ENCODE assay signal across 26 mouse cellular contexts in the genomic region with DNA sequence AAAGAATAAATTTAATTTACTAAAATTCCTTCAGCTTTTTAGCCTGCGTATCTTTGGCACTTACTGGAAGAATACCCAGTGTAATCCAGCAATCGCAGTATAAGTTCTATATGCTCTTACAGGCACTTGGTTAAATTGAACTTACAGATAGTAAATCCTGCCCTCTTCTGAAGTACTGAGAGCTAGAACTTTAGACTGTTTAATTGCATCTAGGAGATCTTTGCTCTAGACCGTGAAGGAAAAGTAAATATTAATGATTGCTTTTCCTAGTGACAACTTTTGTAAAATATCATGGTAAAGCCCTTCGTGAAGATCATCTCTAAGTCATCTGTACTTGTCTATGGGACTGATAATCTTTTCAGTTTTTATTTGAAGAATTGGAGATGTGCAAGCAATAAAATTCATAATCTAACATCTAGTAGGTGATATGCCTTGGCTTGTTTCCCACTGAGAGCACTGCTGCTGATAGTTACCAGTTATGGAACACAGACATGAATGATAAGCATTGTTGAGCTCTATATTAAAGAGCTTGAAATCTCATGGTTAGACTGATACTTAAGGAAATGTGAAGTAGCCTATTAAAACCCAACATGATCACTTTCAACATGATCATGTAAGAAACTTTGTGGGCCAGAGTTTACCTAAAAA. TPM values are rescaled to one million over a fixed set of nuclear protein-coding genes. Genes with fewer than 3 reads are reported as not detected.
DNase-seq lines count a peak whose midpoint lies in the region; ATAC-seq and TF ChIP-seq lines count a peak whose summit lies in the region.
"Had no signal": no experiment of that assay in that cellular context is flagged by ENCODE, and none has a peak within 500 bp of the region (broad histone marks: within the 10 kb centered on the region; RNA-seq: fewer than 3 reads in every experiment).

No protein-coding gene starts in this region.

- no peak for TF ChIP-seq CTCF in intestine, postnatal 0 days (IDR thresholded peaks at IDR 0.05; ENCODE audit: low read depth)

- no peaks in the 10 kb centered on the region for H3K4me1 ChIP-seq in intestine, embryonic 16.5 days (ENCODE audit: control insufficient read depth, insufficient read depth, low read length)
- H3K4me1 ChIP-seq in intestine, postnatal 0 days (replicated peaks; ENCODE audit: control insufficient read depth, insufficient read depth, low read length): no peaks in the 10 kb centered on the region
- no peaks in the 10 kb centered on the region for H3K4me1 ChIP-seq in liver, embryonic 12.5 days
- H3K4me1 ChIP-seq in liver, embryonic 11.5 days (replicated peaks; ENCODE audit: control insufficient read depth, insufficient read depth, low read length): no peaks in the 10 kb centered on the region
- H3K4me1 ChIP-seq: embryonic facial prominence, embryonic 13.5 days; embryonic facial prominence, embryonic 15.5 days; forebrain, embryonic 10.5 days; forebrain, embryonic 12.5 days had no signal

- no peak overlapping the region for H3K9ac ChIP-seq in intestine, embryonic 16.5 days (ENCODE audit: low read depth, low read length)
- H3K9ac ChIP-seq in intestine, postnatal 0 days (ENCODE audit: low read depth, low read length): no peak overlapping the region
- no peak overlapping the region for H3K9ac ChIP-seq in liver, embryonic 12.5 days
- H3K9ac ChIP-seq in liver, embryonic 11.5 days (ENCODE audit: low read depth, low read length): no peak overlapping the region
- H3K9ac ChIP-seq: embryonic facial prominence, embryonic 13.5 days; embryonic facial prominence, embryonic 15.5 days; forebrain, embryonic 12.5 days had no signal

- no peaks in the 10 kb centered on the region for H3K9me3 ChIP-seq in intestine, embryonic 16.5 days (ENCODE audit: control insufficient read depth, low read length)
- H3K9me3 ChIP-seq in intestine, postnatal 0 days (ENCODE audit: control insufficient read depth): no peaks in the 10 kb centered on the region
- no peaks in the 10 kb centered on the region for H3K9me3 ChIP-seq in liver, embryonic 12.5 days (replicated peaks)
- H3K9me3 ChIP-seq in liver, embryonic 11.5 days (ENCODE audit: control insufficient read depth, low read length): no peaks in the 10 kb centered on the region
- H3K9me3 ChIP-seq: embryonic facial prominence, embryonic 13.5 days; embryonic facial prominence, embryonic 15.5 days; forebrain, embryonic 10.5 days; forebrain, embryonic 12.5 days; G1E had no signal

- ATAC-seq in intestine, embryonic 16.5 days: peak; percentile 50; the same call in 1 of the 2 replicates
- ATAC-seq in intestine, postnatal 0 days: no peak
- ATAC-seq in liver, embryonic 12.5 days: no peak
- no peak for ATAC-seq in liver, embryonic 11.5 days (replicated peaks; ENCODE audit: low FRiP score)
- ATAC-seq: CD4-positive, CD25-positive, alpha-beta regulatory T cell, adult 4 months; forebrain, embryonic 14.5 days; forebrain, embryonic 16.5 days had no signal

- no peak overlapping the region for H3K4me2 ChIP-seq in intestine, embryonic 16.5 days (ENCODE audit: low read depth, low read length)
- H3K4me2 ChIP-seq in intestine, postnatal 0 days (replicated peaks; ENCODE audit: low read depth): no peak overlapping the region; the same call in 1 of the 2 replicates
- no peak overlapping the region for H3K4me2 ChIP-seq in liver, embryonic 12.5 days
- no peak overlapping the region for H3K4me2 ChIP-seq in liver, embryonic 11.5 days
- H3K4me2 ChIP-seq: embryonic facial prominence, embryonic 13.5 days; embryonic facial prominence, embryonic 15.5 days; forebrain, embryonic 12.5 days had no signal

- no peak overlapping the region for H3K27ac ChIP-seq in intestine, embryonic 16.5 days (ENCODE audit: low read length)
- no peak overlapping the region for H3K27ac ChIP-seq in intestine, postnatal 0 days (ENCODE audit: low read depth, low read length)
- H3K27ac ChIP-seq in liver, embryonic 12.5 days: 0 out of 2 replicates have a peak overlapping the region, but pooled peaks have one; percentile 20
- H3K27ac ChIP-seq in liver, embryonic 11.5 days (ENCODE audit: low read depth, low read length): no peak overlapping the region
- H3K27ac ChIP-seq: embryonic facial prominence, embryonic 13.5 days; embryonic facial prominence, embryonic 15.5 days; forebrain, embryonic 10.5 days; forebrain, embryonic 12.5 days had no signal

- WGBS in intestine, embryonic 16.5 days: 71% methylated on average over 4 of the region's 4 CpGs
- 54% methylated on average over 4 of the region's 4 CpGs for WGBS in intestine, postnatal 0 days
- WGBS in liver, embryonic 12.5 days (ENCODE audit: insufficient replicate concordance): 92% methylated on average over 4 of the region's 4 CpGs
- WGBS in liver, embryonic 11.5 days: 97% methylated on average over 4 of the region's 4 CpGs

- no peaks in the 10 kb centered on the region for H3K27me3 ChIP-seq in intestine, embryonic 16.5 days (replicated peaks; ENCODE audit: control insufficient read depth, insufficient read depth, low read length)
- H3K27me3 ChIP-seq in intestine, postnatal 0 days (replicated peaks; ENCODE audit: control insufficient read depth, insufficient read depth, low read length): no peaks in the 10 kb centered on the region
- no peaks in the 10 kb centered on the region for H3K27me3 ChIP-seq in liver, embryonic 12.5 days (replicated peaks)
- no peaks in the 10 kb centered on the region for H3K27me3 ChIP-seq in liver, embryonic 11.5 days (replicated peaks; ENCODE audit: control insufficient read depth, insufficient read depth, low read length)
- H3K27me3 ChIP-seq: CH12.LX; embryonic facial prominence, embryonic 13.5 days; embryonic facial prominence, embryonic 15.5 days; forebrain, embryonic 12.5 days had no signal

- H3K36me3 ChIP-seq in intestine, embryonic 16.5 days (ENCODE audit: control insufficient read depth, insufficient read depth, low read length): peaks cover 6% of the 10 kb centered on the region; the same call in 1 of the 2 replicates
- peaks cover 46% of the 10 kb centered on the region for H3K36me3 ChIP-seq in intestine, postnatal 0 days (ENCODE audit: control insufficient read depth, insufficient read depth)
- peaks cover 89% of the 10 kb centered on the region for H3K36me3 ChIP-seq in liver, embryonic 12.5 days
- peaks cover 29% of the 10 kb centered on the region for H3K36me3 ChIP-seq in liver, embryonic 11.5 days (ENCODE audit: control insufficient read depth, insufficient read depth, low read length)

- no peak for DNase-seq in liver, embryonic 11.5 days (ENCODE audit: low spot score)
- no peak for DNase-seq in kidney, adult 8-10 months
- DNase-seq: adrenal gland, adult 2 months; adrenal gland, postnatal 10 days; adrenal gland, postnatal 25 days; B cell, adult 2 months; cerebellum, adult 11 months; cerebellum, adult 18-20 months; cerebellum, adult 8-10 months; cerebellum, adult 9-11 months; cerebellum, postnatal 14 days; cerebellum, postnatal 36 days; embryo, embryonic 11 days had no signal

- no peak overlapping the region for H3K4me3 ChIP-seq in intestine, embryonic 16.5 days (ENCODE audit: low read length)
- no peak overlapping the region for H3K4me3 ChIP-seq in intestine, postnatal 0 days (ENCODE audit: low read depth, low read length)
- H3K4me3 ChIP-seq in liver, embryonic 12.5 days: no peak overlapping the region
- H3K4me3 ChIP-seq in liver, embryonic 11.5 days (ENCODE audit: low read depth, low read length): no peak overlapping the region
- H3K4me3 ChIP-seq: embryonic facial prominence, embryonic 13.5 days; embryonic facial prominence, embryonic 15.5 days; erythroblast, embryonic 14.5 days; forebrain, embryonic 10.5 days; forebrain, embryonic 12.5 days had no signal

RNA-seq across cellular contexts. Expression of gene Gnl3, which starts 50.3 kb away (rescaled TPM):
- polyA plus RNA-seq in intestine, embryonic 16.5 days (2015; fragmentation: Nextera tagmentation; extraction: Ambion mirVana): 96.5 and 107 TPM in 2 replicates
- polyA plus RNA-seq in intestine, postnatal 0 days (2015; fragmentation: Nextera tagmentation; extraction: Ambion mirVana): 53.5 and 59.6 TPM in 2 replicates
- 156 and 166 TPM in 2 replicates for polyA plus RNA-seq in liver, embryonic 12.5 days (2016; fragmentation: Nextera tagmentation; extraction: Ambion mirVana)
- 265 and 268 TPM in 2 replicates for polyA plus RNA-seq in liver, embryonic 11.5 days (2014; fragmentation: Nextera tagmentation; extraction: Ambion mirVana)

RNA-seq across cellular contexts. Expression of gene Pbrm1, which starts 50.3 kb away (rescaled TPM):
- 74.1 and 79.2 TPM in 2 replicates for polyA plus RNA-seq in intestine, embryonic 16.5 days (2015; fragmentation: Nextera tagmentation; extraction: Ambion mirVana)
- polyA plus RNA-seq in intestine, postnatal 0 days (2015; fragmentation: Nextera tagmentation; extraction: Ambion mirVana): 33.1 and 39.8 TPM in 2 replicates
- polyA plus RNA-seq in liver, embryonic 12.5 days (2016; fragmentation: Nextera tagmentation; extraction: Ambion mirVana): 94.9 and 95.8 TPM in 2 replicates
- 72.8 and 73.0 TPM in 2 replicates for polyA plus RNA-seq in liver, embryonic 11.5 days (2014; fragmentation: Nextera tagmentation; extraction: Ambion mirVana)

RNA-seq across cellular contexts. Expression of gene Smim4, which starts 59.5 kb away (rescaled TPM):
- 87.6 and 92.2 TPM in 2 replicates for polyA plus RNA-seq in intestine, embryonic 16.5 days (2015; fragmentation: Nextera tagmentation; extraction: Ambion mirVana)
- 127 and 132 TPM in 2 replicates for polyA plus RNA-seq in intestine, postnatal 0 days (2015; fragmentation: Nextera tagmentation; extraction: Ambion mirVana)
- 95.4 and 103 TPM in 2 replicates for polyA plus RNA-seq in liver, embryonic 12.5 days (2016; fragmentation: Nextera tagmentation; extraction: Ambion mirVana)
- 90.3 and 107 TPM in 2 replicates for polyA plus RNA-seq in liver, embryonic 11.5 days (2014; fragmentation: Nextera tagmentation; extraction: Ambion mirVana)
